9 mouse cellular contexts compared by ENCODE assay signal in genomic region chr5:106459120-106459641, GRCm38 (mm10). TPM values are rescaled to one million over a fixed set of nuclear protein-coding genes. Genes with fewer than 3 reads are reported as not detected.
DNase-seq lines count a peak whose midpoint lies in the region; ATAC-seq and TF ChIP-seq lines count a peak whose summit lies in the region.
"Had no signal": no experiment of that assay in that cellular context is flagged by ENCODE, and none has a peak within 500 bp of the region (broad histone marks: within the 10 kb centered on the region; RNA-seq: fewer than 3 reads in every experiment).

No protein-coding gene starts in this region.

- no peak overlapping the region for H3K27ac ChIP-seq in heart, embryonic 11.5 days (ENCODE audit: low read depth, low read length)
- H3K27ac ChIP-seq in heart, postnatal 0 days (ENCODE audit: low read depth), result no peak overlapping the region
- peak overlapping the region; percentile 84 for H3K27ac ChIP-seq in midbrain, embryonic 13.5 days

- no peak for TF ChIP-seq EP300 in heart, postnatal 0 days (IDR thresholded peaks at IDR 0.05; ENCODE audit: low read depth)

- H3K4me2 ChIP-seq in heart, embryonic 11.5 days, result peak overlapping the region; percentile 93
- no peak overlapping the region for H3K4me2 ChIP-seq in heart, postnatal 0 days (ENCODE audit: low read depth, low read length)
- H3K4me2 ChIP-seq in midbrain, embryonic 13.5 days (replicated peaks), result peak overlapping the region; percentile 73

- H3K9me3 ChIP-seq in heart, embryonic 11.5 days (replicated peaks; ENCODE audit: control insufficient read depth, low read length), result no peaks in the 10 kb centered on the region
- no peaks in the 10 kb centered on the region for H3K9me3 ChIP-seq in heart, postnatal 0 days (replicated peaks; ENCODE audit: control insufficient read depth, low read length)
- no peaks in the 10 kb centered on the region for H3K9me3 ChIP-seq in midbrain, embryonic 13.5 days

- H3K4me3 ChIP-seq in heart, embryonic 11.5 days (ENCODE audit: low read depth, low read length), result peak overlapping the region; percentile 52
- peak overlapping the region; percentile 55 for H3K4me3 ChIP-seq in heart, postnatal 0 days (ENCODE audit: low read depth, low read length)
- peak overlapping the region; percentile 61 for H3K4me3 ChIP-seq in midbrain, embryonic 13.5 days (replicated peaks)

- DNase-seq in heart, postnatal 10 days, result no peak
- peak; percentile 73 for DNase-seq in ZHBTc4 (ENCODE audit: low read depth, low spot score)
- no peak for DNase-seq in heart, postnatal 0 days (ENCODE audit: low spot score)
- DNase-seq in ovary, postnatal 36 days (ENCODE audit: low spot score), result no peak
- no peak for DNase-seq in c-Kit-positive CD71-positive TER-119-positive erythroid progenitor cells, embryonic 14.5 days (ENCODE audit: low spot score)
- DNase-seq in urinary bladder, adult 18-20 months (ENCODE audit: low spot score in 2 of 2), result no peak

- no peak overlapping the region for H3K9ac ChIP-seq in heart, embryonic 11.5 days (ENCODE audit: low read depth, low read length)
- H3K9ac ChIP-seq in heart, postnatal 0 days (replicated peaks; ENCODE audit: low read depth, low read length), result no peak overlapping the region
- H3K9ac ChIP-seq in midbrain, embryonic 13.5 days (replicated peaks), result peak overlapping the region; percentile 83

- TF ChIP-seq CTCF in heart, postnatal 0 days (IDR thresholded peaks at IDR 0.05; ENCODE audit: low read depth), result no peak

- peaks cover 7% of the 10 kb centered on the region for H3K4me1 ChIP-seq in heart, embryonic 11.5 days (ENCODE audit: control insufficient read depth, insufficient read depth, low read length)
- H3K4me1 ChIP-seq in heart, postnatal 0 days (ENCODE audit: control insufficient read depth, insufficient read depth), result peaks cover 7% of the 10 kb centered on the region; the same call in 1 of the 2 replicates
- H3K4me1 ChIP-seq in midbrain, embryonic 13.5 days (replicated peaks), result peaks cover 41% of the 10 kb centered on the region

- intact Hi-C loops in heart, postnatal 10 days (cut with DNase I), result no loop called here

- under 1% methylated on average over 29 of the region's 31 CpGs for WGBS in heart, embryonic 11.5 days (ENCODE audit: insufficient replicate concordance)
- 1% methylated on average over 31 of the region's 31 CpGs for WGBS in heart, postnatal 0 days
- WGBS in midbrain, embryonic 13.5 days, result under 1% methylated on average over 31 of the region's 31 CpGs

- H3K27me3 ChIP-seq in heart, embryonic 11.5 days (ENCODE audit: control insufficient read depth, insufficient read depth, low read length), result peaks cover 90% of the 10 kb centered on the region
- peaks cover 96% of the 10 kb centered on the region for H3K27me3 ChIP-seq in heart, postnatal 0 days (ENCODE audit: control insufficient read depth, insufficient read depth, low read length)
- H3K27me3 ChIP-seq in midbrain, embryonic 13.5 days, result peaks cover 82% of the 10 kb centered on the region

- no peaks in the 10 kb centered on the region for H3K36me3 ChIP-seq in heart, embryonic 11.5 days (ENCODE audit: control insufficient read depth, insufficient read depth, low read length)
- no peaks in the 10 kb centered on the region for H3K36me3 ChIP-seq in heart, postnatal 0 days (replicated peaks; ENCODE audit: control insufficient read depth, insufficient read depth, low read length)
- H3K36me3 ChIP-seq in midbrain, embryonic 13.5 days, result no peaks in the 10 kb centered on the region

- ATAC-seq in heart, embryonic 11.5 days (replicated peaks; ENCODE audit: insufficient number of reproducible peaks, low FRiP score, low TSS enrichment), result no peak
- 0 out of 2 replicates have a peak, but pooled peaks have one; percentile 13 for ATAC-seq in heart, postnatal 0 days (ENCODE audit: insufficient read depth, low read depth)
- 0 out of 2 replicates have a peak, but pooled peaks have one; percentile 9 for ATAC-seq in midbrain, embryonic 13.5 days

RNA-seq across cellular contexts. Expression of gene Barhl2, which starts 1.2 kb away (rescaled TPM):
- polyA plus RNA-seq in heart, embryonic 11.5 days (2014; fragmentation: Nextera tagmentation; extraction: Ambion mirVana), result not detected in 2 replicates
- total RNA-seq in heart, postnatal 10 days (2021), result not detected
- not detected in 2 replicates for total RNA-seq in heart, postnatal 0 days (2014; rRNA removed; ENCODE audit: low replicate concordance)
- not detected in 2 replicates for polyA plus RNA-seq in heart, postnatal 0 days (2015; fragmentation: Nextera tagmentation; extraction: Ambion mirVana)
- polyA plus RNA-seq in midbrain, embryonic 13.5 days (2015; fragmentation: Nextera tagmentation; extraction: Ambion mirVana), result 12.9 and 14.4 TPM in 2 replicates
- polyA plus RNA-seq: thymus, postnatal 0 days had no signal

Comparison
In these comparisons a context has a peak if more than half of its experiments do, and no peak if none do; other contexts are left out.
1. RNA of gene Barhl2, which starts 1.2 kb away (polyA plus RNA-seq): 12.9 to 14.4 TPM in midbrain, embryonic 13.5 days; not detected in heart, postnatal 0 days and not detected in heart, embryonic 11.5 days; every median in the first group is over 10 times any median in the second.
2. Peak in every context shown above with its lines, with median percentiles within 50 percentile points of each other: H3K4me3 ChIP-seq.